ENCODE assay signal across 14 mouse cellular contexts in the genomic region with DNA sequence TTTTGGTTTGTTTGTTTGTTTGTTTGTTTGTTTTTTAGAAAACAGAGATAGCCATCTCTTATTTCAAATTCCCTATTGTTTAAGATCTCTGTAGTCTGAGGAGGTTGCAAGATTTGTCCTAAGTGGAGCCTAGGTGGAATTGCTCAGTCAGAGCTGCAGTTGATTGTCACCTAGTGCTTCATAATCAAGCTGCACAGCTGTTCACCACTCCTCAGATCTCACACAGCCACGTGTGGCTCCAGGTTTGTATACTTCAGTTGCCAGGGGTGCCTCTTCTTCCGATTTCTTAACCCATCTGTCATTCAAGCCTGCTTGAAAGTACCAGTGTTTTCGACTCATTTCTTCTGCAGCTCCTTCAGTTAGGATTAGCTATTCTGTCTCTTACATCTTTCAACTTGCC.
DNase-seq lines count a peak whose midpoint lies in the region.
"Had no signal": no experiment of that assay in that cellular context is flagged by ENCODE, and none has a peak within 500 bp of the region (broad histone marks: within the 10 kb centered on the region; RNA-seq: fewer than 3 reads in every experiment).

No protein-coding gene starts in this region.

- DNase-seq in thymus, postnatal 10 days (ENCODE audit: low spot score in 2 of 2), result peak; percentile 46 to 49
- no peak for DNase-seq in thymus, adult 18-20 months
- DNase-seq in thymus, postnatal 14 days, result peak; percentile 62
- DNase-seq in thymus, postnatal 4 days, result peak; percentile 51
- no peak for DNase-seq in cerebellum, postnatal 36 days
- DNase-seq in frontal cortex, postnatal 14 days (ENCODE audit: low spot score in 2 of 2), result no peak
- DNase-seq: adrenal gland, postnatal 10 days; adrenal gland, postnatal 36 days; cerebellum, adult 18-20 months; cerebellum, adult 9-10 months; cerebellum, postnatal 14 days; forebrain, postnatal 0 days; gastrocnemius, postnatal 25 days; heart, adult 2 months had no signal

Comparison
In these comparisons a context has a peak if more than half of its experiments do, and no peak if none do; other contexts are left out.
1. DNase-seq: peak in thymus, postnatal 10 days (2 of 2), thymus, postnatal 14 days (single experiment) and thymus, postnatal 4 days (single experiment); none in thymus, adult 18-20 months (0 of 2), cerebellum, postnatal 36 days (0 of 2) and frontal cortex, postnatal 14 days (0 of 2).